Mouse (Mus musculus) kidney, adult 2 months (tissue): ENCODE results near the gene Egr4.

Experiments used
- CTCF ChIP-seq: fragments of 200-500 bp; conservative IDR thresholded peaks from 2 replicates; pipeline ENCODE4 v1.5.1; 2011; ENCODE audit warnings: low read depth, mild to moderate bottlenecking, control low read depth, low read length, moderate library complexity, mixed read lengths; ENCODE audit not compliant: insufficient read depth, insufficient read length
- POLR2A ChIP-seq: fragments of 200-500 bp; IDR thresholded peaks from one replicate; pipeline ENCODE4 v1.6.1; 2011; ENCODE audit warnings: low read depth, low read length, control low read depth

DNA sequence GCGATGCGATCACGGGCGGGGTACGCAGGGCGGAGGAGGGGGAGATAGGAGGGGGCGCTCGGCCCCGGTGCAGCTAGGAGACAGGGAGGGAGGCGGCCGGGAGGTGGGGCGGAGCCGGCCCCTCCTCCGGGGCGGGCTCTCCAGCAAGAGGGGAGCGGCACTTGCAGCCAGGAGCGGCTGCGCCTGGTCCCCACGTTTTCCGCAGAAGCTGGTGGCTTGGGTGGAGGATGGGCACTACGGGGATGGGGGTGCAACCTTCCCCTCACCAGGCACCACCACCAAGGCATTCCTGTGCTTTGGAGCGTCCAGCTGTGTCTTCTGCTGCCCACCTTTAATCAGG, 10.5 kb downstream of the Egr4 start, which contains the start of gene Fbxo41:
- no peak for TF ChIP-seq CTCF
- no peak for TF ChIP-seq POLR2A
